Mouse (Mus musculus) gastrocnemius, adult 18-20 months (tissue): Measurements from ENCODE around the gene Bahcc1. TPM values are rescaled to one million over a fixed set of nuclear protein-coding genes. Genes with fewer than 3 reads are reported as not detected.

Experiments
- DNase-seq: peaks from one replicate; pipeline ENCODE4 v3.0.0; 2021; ENCODE audit warnings: low spot score
- total RNA-seq, 2 experiments: library from RNA; stranded (reverse); gene quantifications; 2 replicates each; pipeline ENCODE4 v1.2.3; 2021

The Bahcc1 gene
- total RNA-seq, 2 experiments from 2014 or later, result 3.4 to 4.6 TPM

- peak; percentile 43 for DNase-seq
Observed at GRCm38 (mm10) chr11:120259792-120260768, 27.3 kb downstream of the Bahcc1 start.

- DNase-seq, result no peak
Observed at GRCm38 (mm10) chr11:120260769-120261150, 28.0 kb downstream of the Bahcc1 start.

- peak; percentile 95 for DNase-seq
Observed at GRCm38 (mm10) chr11:120261416-120262355, 28.9 kb downstream of the Bahcc1 start.

GRCm38 (mm10) chr11:120262356-120262901 lies 29.7 kb downstream of the Bahcc1 start:
- peak; percentile 81 for DNase-seq

- DNase-seq, result no peak
Observed at GRCm38 (mm10) chr11:120263176-120263575, 30.4 kb downstream of the Bahcc1 start.

GRCm38 (mm10) chr11:120264008-120264407 lies 31.3 kb downstream of the Bahcc1 start:
- DNase-seq, result no peak

- no peak for DNase-seq
Observed at GRCm38 (mm10) chr11:120265458-120265857, 32.7 kb downstream of the Bahcc1 start.

- DNase-seq, result no peak
Observed at GRCm38 (mm10) chr11:120266259-120266758, 33.6 kb downstream of the Bahcc1 start.

- DNase-seq, result no peak
Observed at GRCm38 (mm10) chr11:120267274-120267673, 34.5 kb downstream of the Bahcc1 start.

GRCm38 (mm10) chr11:120267676-120268075 lies 34.9 kb downstream of the Bahcc1 start:
- no peak for DNase-seq

GRCm38 (mm10) chr11:120268195-120268967 lies 35.6 kb downstream of the Bahcc1 start:
- DNase-seq, result no peak

- no peak for DNase-seq
Observed at GRCm38 (mm10) chr11:120269007-120269406, 36.3 kb downstream of the Bahcc1 start.

GRCm38 (mm10) chr11:120269498-120270104 lies 36.9 kb downstream of the Bahcc1 start:
- DNase-seq, result peak; percentile 61

GRCm38 (mm10) chr11:120279335-120279734 lies 46.6 kb downstream of the Bahcc1 start:
- DNase-seq, result no peak

- peak; percentile 71 for DNase-seq
Observed at GRCm38 (mm10) chr11:120280281-120280773, 47.6 kb downstream of the Bahcc1 start.

GRCm38 (mm10) chr11:120280774-120281173 lies 48.0 kb downstream of the Bahcc1 start:
- DNase-seq, result no peak

GRCm38 (mm10) chr11:120281197-120281596 lies 48.5 kb downstream of the Bahcc1 start:
- no peak for DNase-seq

- no peak for DNase-seq
Observed at GRCm38 (mm10) chr11:120283542-120283941, 50.8 kb downstream of the Bahcc1 start.

- no peak for DNase-seq
Observed at GRCm38 (mm10) chr11:120289644-120290043, 56.9 kb downstream of the Bahcc1 start.

- no peak for DNase-seq
Observed at GRCm38 (mm10) chr11:120290266-120290665, 57.5 kb downstream of the Bahcc1 start.
